Mouse (Mus musculus) heart, postnatal 25 days (tissue): ENCODE results near the gene Gm266. TPM values are rescaled to one million over a fixed set of nuclear protein-coding genes. Genes with fewer than 3 reads are reported as not detected.

ENCODE experiments used
- DNase-seq: peaks from one replicate; pipeline ENCODE4 v3.0.0; 2022; ENCODE audit warnings: low spot score
- intact Hi-C: fragments of 180-260 bp; cut with DNase I; formaldehyde crosslinking; loops from one replicate; pipeline ENCODE4 v1.15.1; 2025
- total RNA-seq, 2 experiments: library from RNA; stranded (reverse); gene quantifications; 2 replicates each; pipeline ENCODE4 v1.2.3; 2021

The Gm266 gene
- total RNA-seq, 2 experiments from 2014 or later, result 0.36 to 0.75 TPM

GRCm38 (mm10) chr12:111504904-111505303, 19.3 kb upstream of the Gm266 start:
- peak; percentile 86 for DNase-seq
- intact Hi-C loops, result no loop called here

GRCm38 (mm10) chr12:111503571-111503970, 17.9 kb upstream of the Gm266 start:
- intact Hi-C loops, result no loop called here
- no peak for DNase-seq

GRCm38 (mm10) chr12:111503063-111503567, 17.5 kb upstream of the Gm266 start:
- intact Hi-C loops, result no loop called here
- no peak for DNase-seq

GRCm38 (mm10) chr12:111500725-111501124, 15.1 kb upstream of the Gm266 start:
- intact Hi-C loops, result no loop called here
- no peak for DNase-seq

- intact Hi-C loops, result no loop called here
- no peak for DNase-seq
These were observed 14.0 kb upstream of the Gm266 start for GRCm38 (mm10) chr12:111499617-111500016.

- no peak for DNase-seq
- intact Hi-C loops, result no loop called here
These were observed 11.5 kb upstream of the Gm266 start for GRCm38 (mm10) chr12:111497076-111497475.

GRCm38 (mm10) chr12:111494931-111495330, 9.3 kb upstream of the Gm266 start:
- intact Hi-C loops, result no loop called here
- DNase-seq, result no peak

GRCm38 (mm10) chr12:111489261-111489865, 3.7 kb upstream of the Gm266 start:
- intact Hi-C loops, result no loop called here
- no peak for DNase-seq

GRCm38 (mm10) chr12:111486455-111486854, 832 bp upstream of the Gm266 start:
- DNase-seq, result no peak
- intact Hi-C loops, result no loop called here

- intact Hi-C loops, result no loop called here
- DNase-seq, result no peak
These were observed 474 bp downstream of the Gm266 start for GRCm38 (mm10) chr12:111485046-111485651.

GRCm38 (mm10) chr12:111479917-111480316, 5.7 kb downstream of the Gm266 start:
- intact Hi-C loops, result no loop called here
- DNase-seq, result no peak

GRCm38 (mm10) chr12:111478924-111479323, 6.7 kb downstream of the Gm266 start:
- no peak for DNase-seq
- intact Hi-C loops, result no loop called here

- intact Hi-C loops, result no loop called here
- peak; percentile 73 for DNase-seq
These were observed 10.6 kb downstream of the Gm266 start for GRCm38 (mm10) chr12:111474893-111475643.

- DNase-seq, result no peak
- intact Hi-C loops, result no loop called here
These were observed 11.2 kb downstream of the Gm266 start for GRCm38 (mm10) chr12:111474384-111474783.

- intact Hi-C loops, result no loop called here
- DNase-seq, result no peak
These were observed 12.7 kb downstream of the Gm266 start for GRCm38 (mm10) chr12:111472886-111473285.

GRCm38 (mm10) chr12:111471721-111472120, 13.9 kb downstream of the Gm266 start:
- no peak for DNase-seq
- intact Hi-C loops, result no loop called here

- intact Hi-C loops, result no loop called here
- no peak for DNase-seq
These were observed 14.5 kb downstream of the Gm266 start for GRCm38 (mm10) chr12:111471119-111471518.

- no peak for DNase-seq
- intact Hi-C loops, result loop anchor here (2.0 kb wide), 1 partner anchor 43 kb away; no protein-coding TSS in a partner anchor
These were observed 16.1 kb downstream of the Gm266 start for GRCm38 (mm10) chr12:111469507-111469906.

- intact Hi-C loops, result loop anchor here (2.0 kb wide), 1 partner anchor 41 kb away; no protein-coding TSS in a partner anchor
These were observed 17.4 kb downstream of the Gm266 start for GRCm38 (mm10) chr12:111468206-111468605.

GRCm38 (mm10) chr12:111466369-111466768, 19.3 kb downstream of the Gm266 start:
- DNase-seq, result no peak
- intact Hi-C loops, result no loop called here

More at GRCm38 (mm10) chr12:111468206-111468605, 17.4 kb downstream of the Gm266 start:
- DNase-seq, result no peak

GRCm38 (mm10) chr12:111463570-111463969, 22.1 kb downstream of the Gm266 start:
- intact Hi-C loops, result no loop called here
- no peak for DNase-seq
